Mouse (Mus musculus) lung, adult 18-20 months (tissue): ENCODE data around the gene Nradd.

Source experiments
- DNase-seq, 2 experiments: peaks; one replicate each; pipeline ENCODE4 v3.0.0; 2022; ENCODE audit warnings: mixed read lengths in 2 of 2

Gene Nradd

DNA sequence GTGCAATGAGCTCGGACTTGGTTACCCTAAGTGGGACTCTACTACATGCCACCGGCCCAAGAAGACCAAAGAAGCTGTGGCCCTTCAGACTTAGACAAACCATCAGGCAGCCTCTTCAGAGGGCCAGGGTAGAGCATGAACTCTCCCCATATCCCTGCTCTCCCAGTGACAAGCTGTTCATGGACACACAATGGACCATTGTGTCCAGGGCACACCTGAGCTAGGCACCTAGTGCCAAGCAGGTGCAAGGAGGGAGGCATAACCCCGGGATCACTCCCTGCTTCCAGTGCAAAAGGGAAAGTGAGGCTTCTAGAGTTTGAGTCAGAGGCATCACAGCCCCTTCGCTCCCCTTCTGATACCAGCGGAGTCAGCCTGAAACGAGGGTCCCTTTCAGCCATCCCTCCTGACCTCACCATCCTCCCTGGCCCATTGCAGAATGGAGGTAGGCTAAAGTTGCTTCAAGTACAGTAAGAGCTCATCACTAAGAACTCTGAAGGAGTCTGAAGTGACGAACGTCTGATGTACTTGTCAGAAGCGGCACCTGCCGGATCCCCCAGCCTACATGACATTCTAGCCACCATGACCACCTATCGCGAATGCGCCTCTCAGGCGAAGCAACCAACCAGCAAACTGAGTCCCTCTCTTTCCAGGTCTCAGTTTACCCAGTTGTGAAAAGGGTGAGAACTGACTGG, 28.9 kb upstream of the Nradd start:
- no peak for DNase-seq

GRCm38 (mm10) chr9:110651931-110652722, 27.9 kb upstream of the Nradd start:
- DNase-seq, result peak; percentile 78 to 83

DNA sequence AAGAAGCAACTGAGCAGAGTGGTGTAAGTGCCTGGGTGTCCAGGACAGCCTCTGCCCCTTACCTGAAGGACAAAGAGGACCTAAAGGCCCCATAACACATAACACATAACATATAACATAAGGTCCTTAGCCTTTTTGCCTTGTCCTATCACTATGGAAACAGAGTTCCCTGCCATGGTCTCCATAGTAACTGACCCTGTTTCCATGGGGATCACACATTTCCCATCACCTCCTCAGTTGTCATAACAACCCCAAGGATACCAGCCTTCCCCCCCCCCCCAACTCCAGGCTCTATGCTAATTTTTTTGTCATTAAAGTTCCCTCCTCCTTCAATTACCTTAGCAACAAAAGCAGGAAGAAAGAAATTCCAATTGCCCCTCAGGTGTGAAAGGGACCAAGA, 25.5 kb upstream of the Nradd start:
- DNase-seq, result no peak

- peak in 1 of 2 experiments; percentile 38 for DNase-seq
Measured at GRCm38 (mm10) chr9:110645219-110645618, 21.0 kb upstream of the Nradd start.

GRCm38 (mm10) chr9:110644295-110644694, 20.0 kb upstream of the Nradd start:
- DNase-seq, result no peak

DNA sequence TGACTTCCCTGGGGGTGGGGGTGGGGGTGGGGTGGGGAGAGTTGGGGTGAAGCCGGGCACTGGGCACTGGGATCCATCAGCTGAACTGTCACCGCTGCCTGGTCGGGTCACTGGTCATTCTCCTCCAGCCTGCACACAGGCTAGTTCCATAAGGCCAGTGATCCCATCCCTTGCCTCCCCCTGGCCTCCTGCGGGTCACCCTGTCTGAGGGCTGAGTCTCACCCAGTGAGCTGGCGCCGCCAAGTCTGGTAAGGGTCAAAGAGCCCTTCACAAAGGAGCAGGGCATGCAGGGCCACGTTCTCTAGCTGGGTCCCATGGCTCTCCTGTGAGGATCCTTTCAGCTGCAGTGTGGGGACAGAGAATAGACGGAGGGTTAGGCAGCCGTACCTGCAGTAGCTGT, 19.5 kb upstream of the Nradd start:
- DNase-seq, result no peak

DNA sequence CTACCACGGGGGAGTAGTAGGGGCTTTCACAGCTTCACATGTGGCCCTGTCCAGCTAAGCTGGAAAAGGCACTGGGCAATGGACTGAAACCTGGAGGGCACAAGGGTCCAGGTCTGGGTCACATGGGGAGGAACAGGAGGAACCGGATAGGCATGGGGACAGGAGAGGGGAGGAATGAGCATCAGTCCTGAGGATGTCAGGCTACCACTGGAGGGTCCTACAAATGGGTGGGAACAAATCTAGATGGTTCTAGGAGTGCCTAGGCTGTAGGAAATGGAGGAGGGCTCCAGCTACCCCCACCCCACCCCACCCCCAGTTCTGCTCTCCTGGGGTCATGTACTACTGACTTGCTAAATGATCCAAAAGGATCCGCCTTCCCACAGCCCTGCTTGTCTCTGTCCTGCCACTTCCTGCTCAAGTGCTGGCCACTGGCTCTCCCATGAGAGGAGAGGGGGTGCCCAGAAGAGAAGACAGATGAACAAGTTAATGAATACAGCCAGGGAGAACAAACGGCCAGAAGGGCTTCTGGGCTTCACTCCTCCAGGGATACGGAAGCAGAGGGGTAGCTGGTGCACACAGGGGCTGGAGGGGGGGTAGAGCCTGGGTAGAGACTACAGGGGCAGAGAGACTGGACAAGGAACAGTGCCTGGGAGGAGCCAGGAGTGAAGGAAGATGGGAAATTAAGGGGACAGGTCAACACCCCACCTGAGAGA, 18.7 kb upstream of the Nradd start:
- DNase-seq, result no peak

DNA sequence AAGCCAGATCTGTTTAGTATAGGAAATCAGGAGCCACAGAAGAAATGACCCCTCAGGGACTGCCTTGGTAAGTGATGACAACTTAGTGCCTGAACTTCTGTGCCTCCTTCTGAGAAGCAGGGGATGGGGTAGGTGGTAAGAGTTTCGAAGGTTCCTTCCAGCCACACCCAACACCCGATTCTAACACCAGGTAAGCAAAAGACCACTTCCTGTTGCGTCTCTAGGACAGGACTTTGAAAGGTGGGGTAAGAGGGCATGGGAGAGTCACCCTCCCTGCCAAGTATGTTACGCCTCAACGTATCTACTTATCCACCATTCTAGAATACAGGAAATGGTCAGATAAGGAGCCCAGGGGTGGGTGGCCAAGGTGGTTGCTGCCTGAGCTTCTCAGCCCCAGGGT, 16.8 kb upstream of the Nradd start:
- no peak for DNase-seq

DNA sequence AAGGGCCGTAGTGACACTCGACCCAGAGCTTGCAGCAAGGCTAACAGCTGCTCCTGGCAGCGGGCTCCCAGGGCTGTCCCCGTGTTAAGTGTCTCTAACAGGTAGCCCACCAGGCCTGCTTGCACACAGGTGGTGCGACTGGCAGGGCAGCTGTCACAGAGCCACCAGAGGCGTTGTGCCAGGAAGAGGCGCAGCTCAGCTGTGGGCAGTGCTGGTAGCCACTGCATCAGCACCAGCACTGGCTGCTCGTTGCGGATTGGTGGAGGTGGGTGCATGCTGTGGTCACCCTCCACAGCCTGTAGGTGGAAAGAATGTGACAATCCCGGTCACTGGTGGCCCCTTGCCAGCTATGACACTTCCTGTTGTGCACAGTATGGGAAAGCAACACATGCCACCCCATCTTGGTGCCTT, 14.4 kb upstream of the Nradd start:
- peak in 1 of 2 experiments; percentile 34 for DNase-seq

GRCm38 (mm10) chr9:110635225-110635624, 11.0 kb upstream of the Nradd start:
- DNase-seq, result peak; percentile 83 to 88

DNA sequence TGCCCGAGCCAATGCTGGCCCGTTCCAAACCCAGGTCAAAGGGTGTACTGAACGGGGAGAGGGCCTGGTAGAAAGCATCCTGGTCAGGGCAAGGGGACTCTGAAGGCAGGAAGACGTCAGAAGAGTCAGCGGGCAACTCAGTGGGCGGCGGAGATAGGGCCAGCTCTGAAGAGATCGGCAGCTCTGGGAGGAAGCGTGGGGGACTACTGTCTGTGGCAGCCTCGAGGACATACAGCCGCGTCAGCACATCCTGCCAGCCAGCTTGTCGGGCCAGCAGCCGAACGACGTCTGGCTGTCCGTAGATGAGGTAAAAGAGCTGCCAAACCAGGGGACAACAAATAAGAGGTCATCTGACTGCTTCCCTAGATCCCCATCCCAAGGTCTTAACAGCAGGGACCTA, 9.6 kb upstream of the Nradd start:
- DNase-seq, result no peak

DNA sequence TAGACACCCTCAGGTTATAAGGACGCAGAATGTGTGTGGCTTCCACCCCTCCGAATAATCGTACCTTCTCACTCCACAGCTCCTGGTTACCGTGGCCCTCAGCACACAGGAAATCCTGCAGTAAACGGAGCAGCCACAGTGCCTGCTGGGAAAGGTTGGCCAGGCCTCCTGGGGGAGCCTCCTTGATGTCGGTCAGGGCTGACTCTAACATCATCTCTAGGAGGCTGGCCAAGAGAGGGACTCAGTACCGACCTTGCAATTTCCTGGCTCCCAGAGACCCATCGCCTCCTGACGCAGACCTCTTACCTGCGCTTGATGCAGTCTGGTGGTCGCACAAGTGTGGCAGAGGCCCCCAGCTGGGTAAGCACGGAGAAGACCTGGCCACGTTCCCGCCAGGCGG, 8.4 kb upstream of the Nradd start:
- DNase-seq, result no peak

- no peak for DNase-seq
Measured at GRCm38 (mm10) chr9:110631651-110632275, 7.5 kb upstream of the Nradd start.

- DNase-seq, result peak in 1 of 2 experiments; percentile 38
Measured at GRCm38 (mm10) chr9:110631191-110631590, 6.9 kb upstream of the Nradd start.

- no peak for DNase-seq
Measured at GRCm38 (mm10) chr9:110630171-110630570, 5.9 kb upstream of the Nradd start.

DNA sequence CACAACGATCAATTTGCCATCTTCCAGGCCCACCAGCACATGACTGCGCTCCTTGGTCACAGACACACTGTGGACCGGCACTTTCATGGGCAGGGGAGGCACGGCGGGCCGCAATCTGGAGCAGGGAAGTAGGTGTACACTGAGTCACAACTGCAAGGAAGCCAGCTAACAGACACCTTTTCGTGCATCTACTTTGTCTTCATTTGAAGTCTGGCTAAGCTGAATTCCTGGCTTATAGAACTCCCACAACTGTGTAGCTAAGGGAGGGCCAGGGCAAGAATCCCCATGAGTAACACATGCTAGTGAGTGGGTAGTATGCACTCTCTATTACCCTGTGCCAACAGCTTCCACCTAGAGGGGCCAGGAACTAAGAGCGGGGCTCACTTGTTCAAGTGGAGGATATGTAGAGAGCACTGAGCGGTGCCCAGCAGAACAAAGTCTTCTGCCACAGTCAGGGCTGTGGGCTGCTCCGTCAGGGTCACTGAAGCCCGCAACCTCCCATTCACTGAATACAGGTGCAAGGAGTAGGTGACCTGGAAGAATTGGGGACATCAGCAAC, 1.2 kb upstream of the Nradd start:
- no peak for DNase-seq

GRCm38 (mm10) chr9:110623416-110624195, 646 bp downstream of the Nradd start:
- peak in 1 of 2 experiments; percentile 9 for DNase-seq

DNA sequence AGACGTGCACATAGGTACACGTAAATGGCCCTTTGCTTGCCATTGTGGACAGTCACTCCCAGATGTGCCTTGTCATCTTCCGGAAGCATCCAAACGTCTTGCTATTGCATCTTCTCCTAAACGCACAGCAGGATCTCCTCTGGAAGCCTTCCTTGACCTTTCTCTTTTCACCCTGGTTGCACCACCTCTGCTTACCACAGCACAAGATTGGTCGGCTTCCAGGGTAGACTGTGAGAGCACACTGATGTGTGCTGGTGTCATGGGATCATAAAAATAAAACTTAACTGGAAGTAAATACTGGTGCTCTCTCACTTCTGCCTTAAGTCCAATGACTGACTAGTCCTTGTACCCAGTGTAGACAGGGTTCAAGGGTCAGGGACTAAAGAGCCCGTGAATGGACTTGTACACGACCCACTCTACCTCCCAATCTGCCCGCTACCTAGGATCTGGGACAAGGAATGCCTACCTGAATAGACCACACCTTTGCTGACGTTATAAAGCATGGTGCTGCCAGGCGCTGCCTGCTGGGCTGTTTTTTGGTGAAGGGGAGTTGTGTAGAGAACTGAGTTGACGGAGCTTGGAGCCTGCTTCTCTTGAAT, 1.5 kb downstream of the Nradd start:
- peak in 1 of 2 experiments; percentile 3 for DNase-seq

DNA sequence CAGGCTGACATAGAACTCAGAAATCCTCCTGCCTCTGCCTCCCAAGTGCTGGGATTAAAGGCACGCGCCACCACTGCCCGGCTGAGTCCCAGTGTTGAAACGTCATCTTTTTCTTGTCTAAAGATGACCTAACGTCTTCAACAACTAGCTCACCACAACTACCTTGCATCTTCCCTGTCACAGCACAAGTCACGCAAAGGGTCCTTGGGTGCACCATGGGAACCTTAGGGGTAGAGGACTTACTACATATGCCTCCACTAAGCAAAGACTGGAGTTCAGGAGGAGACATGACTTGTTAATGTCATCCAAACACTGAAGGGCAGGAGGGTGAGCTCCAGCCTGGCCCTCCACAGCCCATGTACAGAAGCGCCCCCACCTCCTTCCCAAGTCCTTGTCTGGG, 3.6 kb downstream of the Nradd start:
- no peak for DNase-seq

DNA sequence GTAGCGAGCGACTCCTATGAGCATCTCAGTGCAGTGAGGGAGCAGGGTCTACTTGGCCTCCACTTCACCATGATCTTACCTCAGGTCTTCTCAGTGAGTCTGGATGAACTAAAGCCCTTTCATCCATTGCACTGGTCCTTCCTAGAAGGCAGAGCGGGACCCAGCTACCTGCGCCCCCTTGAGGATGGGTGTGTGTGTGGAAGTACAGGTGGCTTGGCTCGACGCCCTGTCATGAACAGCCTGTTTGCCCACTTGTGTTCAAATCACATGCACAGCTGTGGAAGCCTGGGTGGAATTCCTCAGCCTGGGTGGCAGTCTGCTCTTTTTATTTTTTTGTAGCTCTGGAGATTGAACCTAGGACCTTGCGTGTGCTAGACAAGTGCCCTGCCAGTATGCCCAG, 4.1 kb downstream of the Nradd start:
- DNase-seq, result peak; percentile 76 to 81

DNA sequence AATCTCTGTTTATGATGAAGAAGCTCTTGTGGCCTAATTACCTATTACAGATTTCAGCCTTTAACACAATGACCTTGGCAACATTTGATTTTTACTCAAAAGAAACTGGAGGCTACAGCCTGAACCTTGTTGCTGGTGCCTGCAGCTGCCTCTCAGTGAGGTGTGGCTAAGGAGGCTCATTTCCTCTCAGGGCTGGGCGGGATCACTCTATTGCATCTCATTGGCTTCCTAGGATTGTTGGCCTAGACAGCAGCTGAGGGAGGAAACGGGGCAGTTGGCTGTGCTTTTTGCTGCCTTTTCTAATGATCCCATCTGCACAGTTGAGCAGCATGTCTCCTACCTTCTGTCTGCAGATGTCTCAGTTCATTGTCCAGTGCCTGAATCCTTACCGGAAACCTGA, 7.2 kb downstream of the Nradd start:
- DNase-seq, result peak in 1 of 2 experiments; percentile 15

DNA sequence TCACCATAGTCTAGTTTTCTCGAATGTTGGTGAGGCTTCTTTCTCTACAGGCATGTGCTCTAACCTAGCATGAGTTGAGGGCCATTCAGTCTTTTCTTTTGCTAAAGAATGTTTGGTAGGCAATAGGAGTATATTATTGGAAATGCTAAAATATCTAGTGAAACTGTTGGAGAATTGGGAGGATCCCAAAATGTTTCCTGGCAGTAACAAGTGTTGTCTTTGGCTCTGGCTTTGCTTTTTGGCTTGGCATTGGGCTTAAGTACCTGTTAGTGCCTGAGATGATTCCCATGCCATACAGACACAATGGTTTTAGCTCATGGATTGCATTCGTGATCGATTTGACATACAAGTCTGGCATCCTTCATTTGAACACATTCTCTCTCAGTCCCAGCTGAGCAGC, 12.8 kb downstream of the Nradd start:
- no peak for DNase-seq
